In the genomic region with DNA sequence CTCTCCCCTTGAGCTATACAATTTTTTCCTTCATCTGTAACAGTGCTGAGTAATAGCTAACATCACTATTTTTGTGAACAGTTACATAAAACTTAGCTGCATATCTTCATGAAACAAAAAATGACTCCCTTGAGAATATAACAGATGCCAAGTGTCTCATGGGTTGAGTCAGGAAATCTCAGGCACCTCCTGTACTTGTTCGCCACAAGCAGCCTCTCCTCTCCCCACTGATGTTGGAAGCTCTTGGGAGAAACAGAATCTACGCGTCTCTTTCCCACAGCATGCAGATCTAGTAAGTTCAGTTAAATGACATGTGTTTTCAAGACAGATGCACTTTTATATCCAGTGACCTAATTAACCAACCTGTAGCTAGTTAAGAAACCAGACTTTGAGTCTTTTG, we compare ENCODE assay signal across 17 mouse cellular contexts.
"Had no signal": no experiment of that assay in that cellular context is flagged by ENCODE, and none has a peak within 500 bp of the region (broad histone marks: within the 10 kb centered on the region; RNA-seq: fewer than 3 reads in every experiment).

No protein-coding gene starts in this region.

- H3K4me1 ChIP-seq: kidney, embryonic 15.5 days; limb, embryonic 15.5 days; liver, embryonic 12.5 days; lung, embryonic 15.5 days; midbrain, embryonic 15.5 days; neural tube, embryonic 12.5 days had no signal

- H3K4me3 ChIP-seq: kidney, embryonic 15.5 days; limb, embryonic 15.5 days; liver, embryonic 12.5 days; lung, embryonic 15.5 days; megakaryocyte, embryonic 14.5 days; midbrain, embryonic 15.5 days; neural tube, embryonic 12.5 days had no signal

- H3K27ac ChIP-seq: kidney, embryonic 15.5 days; limb, embryonic 15.5 days; liver, embryonic 12.5 days; lung, embryonic 15.5 days; macrophage; midbrain, embryonic 15.5 days; neural tube, embryonic 12.5 days; stomach, postnatal 0 days had no signal

- H3K27me3 ChIP-seq: kidney, embryonic 15.5 days; limb, embryonic 15.5 days; liver, embryonic 12.5 days; lung, embryonic 15.5 days; megakaryocyte, embryonic 14.5 days; midbrain, embryonic 15.5 days; neural tube, embryonic 12.5 days had no signal

- ATAC-seq: liver, embryonic 12.5 days; midbrain, embryonic 15.5 days had no signal

- DNase-seq: kidney, adult 11 months; kidney, postnatal 14 days; layer of hippocampus, postnatal 36 days; lung, postnatal 14 days; retina, postnatal 1 day; right cerebral cortex, postnatal 14 days; thymus, adult 18-20 months; thymus, postnatal 14 days had no signal
